Mouse (Mus musculus) fibroblast of lung, adult 2 months (primary cell): ENCODE data around the gene Lamb1.

Experiments used
- DNase-seq: peaks from one replicate; pipeline ENCODE4 v3.0.0-alpha.2; 2011; ENCODE audit warnings: low read depth

Gene Lamb1

DNA sequence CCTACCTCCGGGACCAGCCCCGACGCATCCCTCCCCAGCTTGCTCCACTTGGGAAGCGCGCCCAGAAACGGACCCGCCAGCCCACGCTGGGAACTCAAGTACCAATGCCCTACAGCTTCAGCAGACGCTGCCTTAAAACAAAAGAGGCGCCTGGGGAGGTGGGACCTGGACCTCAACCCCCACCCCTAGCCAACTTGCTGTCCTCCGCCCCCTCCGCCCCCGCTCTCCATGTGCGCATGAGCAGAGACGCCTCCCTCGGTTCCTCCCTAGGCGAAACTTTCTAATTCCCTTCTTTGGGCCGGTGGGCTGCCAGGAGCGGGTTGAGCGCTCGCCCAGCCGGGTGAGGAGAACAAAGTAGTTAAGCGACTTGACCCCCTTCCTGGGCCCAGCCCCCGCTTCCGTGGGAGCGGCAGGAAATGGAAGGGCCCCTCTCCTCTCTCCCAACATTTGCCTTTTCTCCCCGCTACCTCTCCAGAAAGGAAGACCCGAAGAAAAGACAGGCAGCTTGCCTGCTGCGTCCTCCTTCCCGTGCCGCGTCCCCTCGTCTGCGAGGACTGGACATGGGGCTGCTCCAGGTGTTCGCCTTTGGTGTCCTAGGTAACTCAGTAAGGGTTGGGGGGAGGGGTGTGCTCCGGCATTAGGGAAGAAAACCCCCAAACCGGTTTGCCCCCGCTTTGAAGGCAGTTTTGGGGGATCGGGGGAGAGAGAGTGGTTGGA, at the start of gene Lamb1:
TSS of gene Lamb1 (plus strand) at position 230 of the 717 bp plus-strand sequence.
- DNase-seq, result no peak

DNA sequence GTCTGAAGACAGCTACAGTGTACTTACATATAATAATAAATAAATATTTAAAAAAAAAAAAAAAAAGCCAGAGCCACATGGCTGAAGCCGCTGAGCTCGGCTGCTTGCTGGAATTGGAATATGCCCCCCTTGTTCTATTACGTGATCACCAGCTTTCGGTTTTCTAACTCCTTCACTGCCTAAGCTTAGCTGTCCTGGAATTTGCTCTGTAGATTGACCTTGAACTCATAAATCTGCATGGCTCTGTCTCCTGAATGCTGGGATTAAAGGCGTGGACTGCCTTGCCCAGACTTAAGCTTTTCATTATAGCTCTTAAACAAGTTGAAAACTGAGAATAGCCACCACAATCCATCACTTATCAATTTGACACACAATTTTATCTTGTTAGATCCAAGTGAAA, 47.8 kb upstream of the Lamb1 start:
- no peak for DNase-seq

DNA sequence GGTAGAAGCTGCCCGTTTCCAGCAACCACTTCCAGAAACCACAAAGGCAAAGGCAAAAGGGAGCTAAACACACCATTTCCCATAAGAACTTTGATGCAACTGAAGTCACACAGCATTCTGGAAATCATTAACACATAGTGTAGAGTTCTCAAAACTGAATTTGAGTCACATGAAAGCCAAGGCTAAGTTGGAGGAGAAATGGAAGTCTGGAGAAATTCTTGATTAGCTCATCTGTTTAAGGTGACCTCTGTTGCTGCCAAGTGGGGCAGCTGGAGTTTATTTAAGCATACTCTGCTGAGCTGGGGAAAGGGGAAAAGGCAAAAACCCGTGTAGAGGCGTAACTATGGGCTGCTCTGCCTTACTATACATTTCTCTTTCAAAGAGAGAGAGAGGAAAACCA, 46.3 kb upstream of the Lamb1 start:
- DNase-seq, result peak; percentile 93

DNA sequence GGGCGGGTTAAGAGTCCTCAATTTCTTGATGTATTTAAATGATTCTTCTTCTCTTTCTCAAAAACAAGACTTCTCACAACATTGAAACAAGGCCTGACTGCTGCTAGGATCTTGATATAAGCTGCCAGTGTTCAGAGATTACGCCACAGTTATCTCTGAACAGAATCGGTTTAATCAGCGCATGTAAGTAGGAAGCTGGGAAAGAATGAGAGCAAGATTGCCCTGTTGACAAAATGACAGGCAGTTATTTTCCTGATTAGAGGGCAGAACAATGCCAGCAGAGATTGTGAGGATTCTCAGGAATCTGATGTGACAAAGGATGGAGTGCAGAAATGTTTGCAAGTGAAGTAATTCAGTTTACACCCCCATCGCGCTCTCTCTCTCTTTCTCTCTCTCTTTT, 43.5 kb upstream of the Lamb1 start:
- no peak for DNase-seq

DNA sequence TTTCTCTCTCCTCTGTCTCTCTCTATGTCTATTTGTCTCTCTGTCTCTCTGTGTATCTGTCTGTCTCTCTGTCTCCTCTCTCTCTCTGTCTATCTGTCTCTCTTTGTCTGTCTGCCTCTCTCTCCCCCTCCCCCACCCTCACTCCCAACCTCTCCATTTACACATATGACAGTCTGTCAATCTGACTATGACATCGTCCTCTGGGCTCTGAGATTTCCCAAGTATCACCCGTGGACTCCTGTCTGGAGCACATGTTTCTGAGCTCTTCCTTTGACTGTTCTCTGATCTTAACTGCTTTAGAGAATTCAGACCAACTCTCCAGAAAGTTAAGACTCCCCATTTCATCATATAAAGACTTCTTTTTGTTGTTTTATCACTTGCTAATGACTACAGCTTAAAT, 42.8 kb upstream of the Lamb1 start:
- no peak for DNase-seq

DNA sequence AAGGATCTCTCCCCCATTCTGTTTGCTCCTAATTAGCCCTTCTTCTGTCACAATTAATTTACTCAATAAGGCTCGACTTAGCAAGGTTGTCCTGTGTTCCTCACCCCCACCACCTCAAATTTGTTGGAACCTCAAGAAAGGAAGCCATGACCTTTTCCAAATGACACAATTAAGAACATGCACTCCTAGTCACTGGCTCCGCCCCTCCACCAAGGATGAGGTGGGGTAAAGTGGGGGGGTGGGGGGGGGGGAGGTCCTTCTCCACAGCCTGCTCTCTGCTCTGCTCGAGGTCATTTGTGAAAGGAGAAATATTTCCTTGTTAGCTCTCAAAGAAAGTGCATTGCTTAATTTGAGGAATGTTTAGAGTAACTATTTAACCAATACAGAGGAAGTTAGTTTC, 42.3 kb upstream of the Lamb1 start:
- no peak for DNase-seq

DNA sequence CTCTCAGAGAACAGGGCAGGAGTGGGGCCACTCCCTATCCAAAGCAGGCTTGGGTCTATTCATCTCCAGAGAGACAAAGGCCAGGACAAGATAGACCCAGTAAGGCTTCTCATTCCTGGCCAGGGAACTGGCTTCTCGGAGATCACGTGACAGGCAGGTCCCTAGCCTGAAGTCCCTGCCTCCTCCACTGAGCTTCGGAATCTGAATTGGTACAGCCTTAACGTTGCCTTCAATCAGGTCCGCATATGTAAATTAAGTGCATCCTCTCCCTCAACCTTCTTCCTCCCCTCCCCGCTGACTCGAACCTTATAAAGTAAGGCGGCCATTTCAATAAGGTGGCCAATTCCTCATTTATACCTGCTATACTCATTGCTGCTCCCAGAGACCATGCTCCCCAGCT, 39.6 kb upstream of the Lamb1 start:
- DNase-seq, result no peak

DNA sequence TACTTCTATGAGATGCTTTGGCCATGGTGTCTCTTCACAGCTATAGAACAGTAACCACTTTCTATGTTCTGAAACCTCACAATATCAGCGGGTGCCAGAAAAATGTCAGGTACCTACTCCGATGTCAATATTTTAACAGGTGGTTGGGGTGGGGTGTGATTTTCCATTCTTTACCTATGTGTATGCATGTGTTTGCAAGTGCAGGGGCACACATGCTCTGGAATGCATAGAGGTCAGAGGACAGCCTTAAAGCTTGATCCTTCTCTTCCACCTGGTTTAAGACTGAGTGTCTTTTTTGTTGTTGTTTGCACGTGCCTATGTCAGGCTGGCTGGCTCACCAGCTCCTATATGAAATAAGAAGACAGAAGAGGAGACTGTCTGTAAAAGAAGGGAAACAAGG, 37.9 kb upstream of the Lamb1 start:
- DNase-seq, result no peak

DNA sequence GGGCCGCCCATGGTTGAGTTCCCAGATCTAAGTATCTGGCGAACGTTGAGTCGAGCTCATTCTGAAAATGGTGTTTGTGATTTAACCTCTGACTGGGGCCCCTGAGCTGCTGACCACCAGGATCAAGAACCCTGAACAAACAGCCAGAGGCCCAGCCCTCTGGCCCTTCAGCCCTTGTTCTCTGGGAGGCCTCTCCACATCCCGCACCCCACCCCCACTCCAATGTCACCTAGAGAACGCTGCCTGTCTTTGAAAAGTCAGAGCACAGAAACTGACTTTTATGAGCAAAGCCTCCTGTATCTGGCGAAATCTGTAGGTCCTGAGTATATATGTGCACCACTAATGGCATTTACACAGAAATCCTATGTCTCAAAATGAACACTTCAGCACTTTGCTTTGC, 36.2 kb upstream of the Lamb1 start:
- no peak for DNase-seq

DNA sequence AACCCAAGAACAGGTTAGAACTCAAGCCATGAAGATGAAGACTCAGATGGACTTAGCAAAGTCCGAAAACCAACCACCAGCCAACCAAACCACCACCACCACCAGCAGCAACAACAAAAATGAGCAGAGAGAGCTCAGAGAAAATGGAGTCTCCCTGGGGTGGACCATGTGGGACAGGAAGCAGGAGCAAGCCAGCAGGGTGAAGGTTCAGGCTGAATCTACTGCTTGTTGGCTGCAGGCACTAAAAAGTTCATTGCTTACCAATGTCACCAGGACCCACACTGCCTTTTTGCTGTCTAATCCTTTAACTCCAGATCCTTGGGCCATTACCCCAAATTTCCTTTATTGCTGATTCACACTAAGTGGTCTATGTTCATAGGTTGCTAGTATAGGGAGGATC, 32.4 kb upstream of the Lamb1 start:
- DNase-seq, result no peak

DNA sequence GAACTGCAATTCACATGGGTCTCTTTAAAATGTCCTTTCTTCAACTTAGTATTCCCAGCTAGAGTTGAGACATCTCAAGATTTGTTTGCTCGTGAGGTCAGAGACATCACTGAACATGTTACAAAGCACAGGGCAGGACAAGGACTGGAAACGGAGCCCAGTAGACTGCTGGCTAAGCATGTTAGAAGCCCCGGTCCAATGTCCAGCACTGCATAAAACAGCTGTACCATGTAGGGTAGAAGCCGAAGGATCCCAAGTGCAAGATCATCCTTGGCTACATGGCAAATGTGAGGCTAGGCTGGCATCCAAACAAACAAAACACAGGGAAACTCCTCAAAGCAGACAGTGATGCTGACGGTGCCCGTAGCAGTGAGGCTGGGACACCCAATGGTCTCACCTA, 30.0 kb upstream of the Lamb1 start:
- no peak for DNase-seq

DNA sequence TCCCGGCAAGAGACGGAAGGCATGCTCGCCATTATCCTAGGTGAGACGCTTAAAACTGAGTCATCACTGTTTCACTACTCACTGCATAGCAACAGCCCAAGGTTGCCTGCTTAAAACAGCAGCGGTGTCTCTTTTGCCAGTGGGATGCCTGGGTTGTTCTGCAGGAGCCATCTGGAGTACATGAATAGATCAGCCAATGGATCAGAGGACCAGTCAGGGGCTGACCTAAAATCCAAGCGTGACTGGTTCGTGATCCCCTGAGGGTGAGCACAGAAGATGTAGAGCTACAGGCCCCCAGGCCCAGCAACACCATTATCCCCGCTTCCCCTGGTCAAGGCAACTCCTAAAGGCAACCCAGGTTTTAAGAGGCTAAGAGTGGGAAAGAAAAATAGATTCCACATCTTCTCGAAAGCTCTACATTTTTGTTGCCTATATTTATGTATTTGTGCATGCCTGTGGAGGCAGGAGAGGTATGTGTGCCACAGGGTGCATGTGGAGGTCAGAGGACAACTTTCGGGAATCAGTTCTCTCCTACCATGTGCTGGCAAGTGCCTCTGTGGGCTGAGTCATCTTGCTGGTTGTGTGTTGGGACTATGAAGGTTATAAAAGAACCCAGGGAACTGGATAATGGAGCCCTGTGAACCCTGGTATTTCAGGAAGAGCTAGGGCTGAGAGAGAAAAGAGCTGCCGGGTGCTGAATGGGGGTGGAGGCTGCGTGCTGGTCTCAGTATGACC, 28.0 kb upstream of the Lamb1 start:
- no peak for DNase-seq

DNA sequence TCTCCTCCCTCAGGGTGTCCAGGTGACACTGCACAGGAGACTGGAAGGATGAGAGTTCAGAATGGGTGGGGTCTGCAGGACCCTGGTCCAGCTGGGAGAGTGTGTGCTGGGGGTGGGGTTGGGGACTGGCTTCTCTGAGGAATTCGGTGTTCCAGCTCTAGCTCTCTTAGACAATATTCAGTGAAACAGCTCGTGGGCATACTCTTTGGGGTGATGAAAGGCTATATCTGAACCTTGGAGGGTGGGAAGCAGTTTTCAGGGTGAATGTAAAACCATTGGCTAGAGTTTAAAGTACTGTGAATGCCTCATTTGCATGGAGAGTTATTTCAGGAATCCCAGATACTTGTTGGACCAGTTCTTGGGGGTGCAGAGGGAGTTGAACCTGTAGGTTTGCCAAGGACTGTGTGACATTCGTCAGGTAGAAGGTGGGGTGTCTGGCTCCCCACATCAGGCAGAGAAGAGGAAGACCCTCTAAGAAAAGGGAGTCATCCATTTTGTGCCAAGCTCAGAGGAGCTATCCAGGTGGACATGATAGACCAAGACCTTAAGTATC, 25.9 kb upstream of the Lamb1 start:
- DNase-seq, result no peak

DNA sequence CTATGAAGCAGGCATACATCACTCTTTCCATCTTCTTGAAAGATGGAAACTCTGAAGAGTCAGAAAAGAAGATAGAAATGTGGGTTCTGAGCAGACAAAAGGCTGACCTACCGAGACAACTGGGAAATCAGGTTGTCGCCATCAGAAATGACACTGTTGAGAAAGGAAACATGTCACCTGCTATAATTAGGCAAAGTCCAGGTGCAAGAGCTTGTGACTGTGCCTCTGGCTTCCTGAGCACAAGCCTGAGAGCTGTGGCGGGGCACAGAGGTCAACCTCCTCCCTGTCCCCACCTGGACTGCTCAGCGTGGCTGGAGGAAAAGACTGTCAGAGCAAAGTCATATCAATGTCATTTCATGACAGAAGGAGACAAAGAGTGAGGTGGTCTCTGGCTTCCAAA, 25.2 kb upstream of the Lamb1 start:
- DNase-seq, result no peak

DNA sequence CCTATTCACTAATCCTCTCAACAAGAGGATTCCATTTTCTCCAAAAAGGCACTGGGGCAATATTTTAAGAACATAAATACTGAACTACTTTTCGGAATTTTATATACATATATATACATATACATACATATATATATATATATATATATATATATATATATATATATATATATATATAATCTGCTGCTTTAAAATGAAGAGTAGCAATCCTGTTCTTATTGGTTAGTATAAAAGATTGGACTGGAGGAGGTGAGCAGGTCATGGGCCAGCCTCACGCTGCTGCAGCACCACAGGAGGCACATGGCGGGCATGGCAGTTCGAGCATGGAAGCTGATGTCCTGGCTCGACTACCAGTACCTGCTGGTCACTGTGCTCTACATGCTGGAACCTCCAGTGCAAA, 24.6 kb upstream of the Lamb1 start, which contains the start of gene Gm6993:
TSS of gene Gm6993 (plus strand) at position 301 of the 400 bp plus-strand sequence.
- DNase-seq, result no peak

DNA sequence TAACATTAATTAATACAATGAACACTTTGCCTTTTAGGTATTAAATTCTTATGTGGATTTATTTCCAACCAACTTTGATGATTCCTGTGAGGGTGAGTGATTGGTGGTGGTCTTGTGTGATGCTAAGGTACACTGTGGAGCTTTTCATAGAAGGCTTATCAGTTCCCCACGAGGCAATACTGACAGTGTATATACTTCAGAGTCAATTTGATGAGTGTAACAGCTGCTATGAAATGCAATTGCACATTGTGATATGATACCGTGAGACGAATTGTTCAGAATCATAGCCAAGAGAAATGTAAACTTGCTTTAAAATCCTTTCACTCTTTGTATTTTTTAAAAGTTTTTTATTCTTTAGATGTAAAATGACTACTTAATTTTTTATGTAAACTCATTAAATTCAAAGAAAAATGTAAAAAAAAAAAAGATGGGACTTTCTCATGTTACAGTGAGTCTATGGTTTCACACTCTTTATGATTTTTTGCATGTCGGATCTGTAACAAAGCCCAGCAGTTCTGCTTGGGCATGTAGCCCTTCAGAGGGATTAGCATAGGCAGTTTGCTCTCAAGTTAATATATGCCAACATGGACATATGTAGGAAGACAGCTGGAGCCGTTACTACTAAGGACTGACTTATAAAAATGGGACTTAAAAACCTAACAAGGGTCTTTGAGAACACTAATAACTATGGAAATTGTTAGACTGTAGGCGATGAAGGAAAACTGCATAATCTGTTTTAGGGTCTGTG, 23.3 kb upstream of the Lamb1 start:
- DNase-seq, result no peak

DNA sequence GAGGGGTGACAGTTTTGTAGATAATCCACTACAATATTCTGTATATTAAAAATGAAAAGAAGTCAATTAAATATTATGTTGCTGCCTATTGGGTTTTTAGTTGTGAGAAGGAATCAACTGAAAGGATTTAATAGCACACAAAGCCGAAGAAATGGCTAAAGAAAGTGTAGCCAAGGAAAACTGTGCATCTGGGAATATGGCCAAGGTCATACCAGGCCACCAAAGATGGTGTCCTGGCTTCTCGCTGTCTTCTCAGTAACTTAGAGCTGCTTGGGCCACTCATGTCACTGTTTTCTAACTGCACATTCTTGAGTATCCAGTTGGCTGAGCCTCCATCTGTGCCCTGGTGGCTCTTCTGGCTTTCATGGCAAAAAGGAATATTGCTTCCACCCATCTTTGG, 21.0 kb upstream of the Lamb1 start:
- DNase-seq, result no peak

DNA sequence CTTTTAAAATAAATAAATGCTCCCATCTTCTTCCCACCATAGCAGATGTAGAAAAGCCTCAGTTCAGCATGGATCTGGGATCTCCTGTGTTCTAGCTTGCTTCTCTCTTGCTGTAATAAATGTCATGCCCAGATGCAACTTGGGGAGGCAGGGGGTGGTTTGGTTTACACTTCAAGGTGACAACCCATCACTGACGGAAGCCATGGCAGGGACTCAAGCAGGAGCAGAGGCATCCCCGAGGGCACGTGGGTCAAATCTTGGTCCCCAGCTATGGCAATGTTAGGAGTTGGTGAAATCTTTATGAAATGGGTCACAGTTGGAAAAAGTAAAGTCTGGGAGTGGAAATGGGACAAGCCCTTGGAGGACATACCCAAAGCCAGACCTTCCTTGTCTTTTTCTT, 20.3 kb upstream of the Lamb1 start:
- DNase-seq, result no peak

DNA sequence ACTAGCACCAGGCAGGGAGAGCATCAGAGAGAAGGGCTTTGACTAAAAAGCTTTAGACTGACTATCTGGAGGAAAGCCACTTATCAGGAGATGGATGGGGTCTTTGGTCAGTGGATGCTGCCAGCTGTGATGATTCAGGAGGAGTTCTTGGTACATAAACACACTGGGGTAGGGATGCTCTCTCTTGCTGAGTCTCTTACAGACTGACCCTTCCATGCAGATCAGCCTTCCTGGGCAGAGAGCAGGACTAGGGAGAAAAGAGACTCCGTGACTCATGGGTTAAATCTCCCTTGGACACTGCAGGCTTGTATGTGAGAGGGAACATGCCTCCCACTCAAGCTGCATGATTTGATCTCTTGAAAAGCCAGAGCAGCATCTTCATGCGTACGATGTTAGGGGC, 18.9 kb upstream of the Lamb1 start:
- DNase-seq, result no peak

DNA sequence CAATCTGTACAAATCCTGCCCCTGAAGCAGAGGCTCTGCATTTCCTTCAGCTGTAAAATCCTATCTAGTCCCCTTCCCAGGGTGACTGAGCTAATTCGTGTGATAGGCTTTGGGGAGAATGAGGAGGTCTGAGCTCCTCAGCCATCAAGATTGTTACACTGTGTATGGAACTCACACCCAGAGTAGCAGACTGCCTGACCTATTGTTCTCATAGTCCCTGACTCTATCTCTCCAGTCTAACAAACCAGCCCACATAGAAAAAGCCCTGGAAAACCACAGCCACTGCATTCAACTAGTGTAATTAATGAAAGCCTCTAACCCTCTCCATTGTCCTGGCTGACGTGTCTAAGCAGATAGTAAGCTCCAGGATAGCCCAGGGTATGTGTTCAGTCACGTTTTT, 18.4 kb upstream of the Lamb1 start:
- no peak for DNase-seq

DNA sequence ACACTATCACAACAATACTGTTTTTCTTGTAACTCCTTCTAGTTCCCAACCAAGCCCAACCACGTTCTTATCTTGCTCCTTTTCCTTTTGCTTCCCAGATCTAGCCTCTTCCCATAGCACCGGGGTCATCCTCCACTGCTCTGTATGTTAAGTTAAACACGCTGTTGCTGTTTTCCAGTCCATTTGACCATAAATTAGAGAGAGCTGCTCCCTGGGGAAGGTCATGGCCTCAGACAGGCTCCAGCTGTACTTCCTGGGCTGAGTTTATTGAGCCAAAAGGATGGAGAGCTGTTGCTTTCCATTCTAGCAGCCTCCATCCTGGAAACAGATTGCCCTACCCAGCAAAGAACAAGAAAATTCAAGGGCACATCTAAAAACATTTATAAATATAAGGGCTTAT, 16.9 kb upstream of the Lamb1 start:
- DNase-seq, result no peak

DNA sequence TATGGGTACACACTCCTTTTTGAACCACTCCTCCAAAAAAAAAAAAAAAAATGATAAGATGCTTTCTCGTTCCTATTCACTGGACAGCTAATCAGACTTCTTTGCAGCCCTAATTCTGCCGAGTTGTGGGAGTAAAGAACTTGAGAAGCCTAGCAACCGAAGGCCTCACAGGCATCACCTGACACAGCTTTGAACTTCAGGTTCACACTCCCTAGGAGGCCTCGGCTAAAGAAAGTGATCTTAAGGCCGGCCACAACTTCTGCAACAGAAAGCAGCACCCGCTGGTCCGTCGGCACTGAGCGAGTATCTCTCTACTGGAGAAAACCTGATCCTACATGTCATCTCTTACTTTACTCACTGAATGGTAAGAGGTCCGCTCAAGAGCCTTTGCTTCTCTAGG, 16.4 kb upstream of the Lamb1 start:
- DNase-seq, result no peak

DNA sequence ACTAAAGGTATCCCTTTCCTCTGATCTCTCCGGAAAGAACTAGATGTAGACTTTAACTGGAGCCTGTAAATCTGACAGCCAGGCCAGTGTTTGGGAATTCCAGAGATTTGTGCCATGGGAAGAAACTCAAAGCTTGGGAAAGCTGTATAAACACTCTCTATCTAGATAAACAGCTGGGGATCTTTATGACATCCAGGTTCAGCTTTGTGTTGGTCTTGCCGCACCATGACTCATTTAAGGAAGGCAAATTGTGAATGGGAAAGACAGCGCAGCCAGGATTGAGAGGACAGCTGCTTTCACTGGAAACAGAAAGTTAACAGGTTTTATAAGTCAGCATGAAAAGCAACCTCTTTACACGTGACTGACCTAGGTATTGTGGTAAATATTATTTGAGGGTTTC, 12.8 kb upstream of the Lamb1 start:
- DNase-seq, result no peak
